Mouse (Mus musculus) neutrophil, adult 5-6 weeks (primary cell): ENCODE results near the gene Tbc1d2b. TPM values are rescaled to one million over a fixed set of nuclear protein-coding genes. Genes with fewer than 3 reads are reported as not detected.

Experiments used
- ATAC-seq: fragments of 151-379, 151-347 bp; 2 replicates; pipeline ENCODE4 v1.8.0; 2017; ENCODE audit warnings: mild to moderate bottlenecking, moderate TSS enrichment; ENCODE audit not compliant: insufficient number of reproducible peaks, poor library complexity, low FRiP score, severe bottlenecking; ENCODE audit errors: extremely low read depth
- total RNA-seq: library from RNA; stranded (forward); fragments of 200-1000 nt; gene quantifications from 2 replicates; pipeline ENCODE4 v1.2.3, GENCODE M21; 2017

Tbc1d2b gene
- total RNA-seq, 1 experiment from 2014 or later = 29.6 TPM

GRCm38 (mm10) chr9:90266926-90267325 lies 3.7 kb downstream of the Tbc1d2b start:
- ATAC-seq = no peak

GRCm38 (mm10) chr9:90266059-90266458 lies 4.5 kb downstream of the Tbc1d2b start:
- ATAC-seq = no peak

GRCm38 (mm10) chr9:90265322-90266039 lies 5.1 kb downstream of the Tbc1d2b start:
- ATAC-seq = no peak

DNA sequence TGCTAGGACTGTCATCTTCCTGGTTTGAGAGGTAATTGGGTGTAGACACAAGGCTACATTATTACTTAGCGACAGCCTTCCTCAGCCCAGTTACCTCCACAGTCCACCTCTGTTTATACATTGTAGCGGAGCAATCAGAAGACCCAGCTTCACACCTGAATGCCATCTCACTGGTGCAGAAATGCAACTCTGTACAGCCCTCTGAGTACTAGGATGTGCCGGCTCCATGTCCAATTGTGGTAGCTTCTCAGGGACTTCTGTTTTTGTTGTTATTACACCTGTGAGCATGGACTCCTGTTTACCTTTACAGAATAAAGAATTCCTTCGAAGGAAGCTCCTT lies 7.3 kb downstream of the Tbc1d2b start:
- no peak for ATAC-seq

DNA sequence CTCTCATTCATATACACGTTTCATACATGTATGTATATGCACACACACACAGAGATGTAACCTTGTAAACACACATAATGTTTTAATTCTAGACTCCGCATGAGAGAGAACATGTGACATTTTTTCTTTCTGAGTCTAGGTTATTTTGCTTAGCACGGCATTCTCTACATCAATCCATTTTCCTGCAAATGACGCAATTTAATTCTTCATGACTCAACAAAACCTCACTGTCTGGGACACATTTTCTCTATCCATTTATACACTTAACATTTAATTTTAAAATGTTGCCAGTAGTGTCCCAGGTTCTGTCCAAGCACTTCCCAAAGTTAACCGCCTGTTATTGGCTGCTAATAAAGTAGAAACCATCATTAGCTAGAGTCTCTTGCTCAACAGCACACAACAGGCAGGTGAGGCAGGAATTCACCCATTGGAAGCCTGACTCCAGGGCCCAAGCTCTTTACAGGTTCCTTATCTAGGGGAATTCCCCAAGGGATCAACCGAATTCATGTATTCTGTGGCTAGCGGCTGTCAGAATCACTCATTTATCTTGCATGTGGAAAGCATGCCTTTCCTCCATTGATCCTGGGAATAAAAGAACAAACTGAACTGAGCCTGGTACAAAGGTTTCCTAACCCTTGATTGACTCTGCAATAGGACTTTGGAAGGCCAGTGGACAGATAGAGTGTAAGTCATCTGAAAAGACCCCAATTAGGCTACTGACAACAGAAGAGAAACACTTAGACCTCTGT lies 7.8 kb downstream of the Tbc1d2b start:
- ATAC-seq = no peak

- ATAC-seq = no peak
Observed at GRCm38 (mm10) chr9:90262063-90262462, 8.5 kb downstream of the Tbc1d2b start.

DNA sequence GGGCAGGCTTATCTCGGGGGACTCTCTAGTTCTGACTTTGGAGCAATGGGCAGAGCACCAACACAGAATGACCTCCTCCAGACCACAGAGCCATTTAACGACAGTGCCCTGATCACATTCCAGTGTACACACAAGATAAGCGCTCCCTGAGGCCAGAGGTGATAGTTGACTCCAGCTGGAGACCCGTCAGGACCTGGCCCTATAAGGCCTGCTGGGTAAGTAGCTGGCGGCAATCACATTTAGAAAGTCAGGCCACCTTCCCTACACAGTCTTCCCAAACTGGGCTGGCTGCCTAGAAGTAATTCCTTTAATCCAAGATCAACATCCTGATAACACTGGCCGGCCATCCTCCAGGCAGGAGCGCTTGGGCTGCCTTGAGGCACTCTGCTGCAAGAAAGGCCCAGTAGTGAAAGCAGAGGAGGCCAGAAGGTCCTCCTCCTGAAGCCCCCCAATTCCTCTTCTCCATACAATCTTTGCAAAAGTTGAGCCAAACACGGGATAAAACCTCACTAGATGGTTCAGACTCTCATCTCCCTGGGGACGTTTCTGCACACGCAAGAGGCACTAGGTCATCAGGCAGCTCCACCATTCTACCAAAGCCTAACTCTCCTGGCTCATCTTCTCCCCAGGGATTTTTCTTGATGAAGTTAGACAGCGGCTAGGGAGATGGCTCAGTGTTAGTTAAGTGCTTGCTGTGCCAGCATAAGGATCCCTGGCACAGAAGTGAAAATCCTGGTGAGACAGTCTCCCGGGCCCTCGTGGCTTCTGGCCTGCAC lies 9.8 kb downstream of the Tbc1d2b start:
- ATAC-seq = no peak

- ATAC-seq = no peak
Observed at GRCm38 (mm10) chr9:90260079-90260478, 10.5 kb downstream of the Tbc1d2b start.

GRCm38 (mm10) chr9:90259400-90259950 lies 11.1 kb downstream of the Tbc1d2b start:
- no peak for ATAC-seq

DNA sequence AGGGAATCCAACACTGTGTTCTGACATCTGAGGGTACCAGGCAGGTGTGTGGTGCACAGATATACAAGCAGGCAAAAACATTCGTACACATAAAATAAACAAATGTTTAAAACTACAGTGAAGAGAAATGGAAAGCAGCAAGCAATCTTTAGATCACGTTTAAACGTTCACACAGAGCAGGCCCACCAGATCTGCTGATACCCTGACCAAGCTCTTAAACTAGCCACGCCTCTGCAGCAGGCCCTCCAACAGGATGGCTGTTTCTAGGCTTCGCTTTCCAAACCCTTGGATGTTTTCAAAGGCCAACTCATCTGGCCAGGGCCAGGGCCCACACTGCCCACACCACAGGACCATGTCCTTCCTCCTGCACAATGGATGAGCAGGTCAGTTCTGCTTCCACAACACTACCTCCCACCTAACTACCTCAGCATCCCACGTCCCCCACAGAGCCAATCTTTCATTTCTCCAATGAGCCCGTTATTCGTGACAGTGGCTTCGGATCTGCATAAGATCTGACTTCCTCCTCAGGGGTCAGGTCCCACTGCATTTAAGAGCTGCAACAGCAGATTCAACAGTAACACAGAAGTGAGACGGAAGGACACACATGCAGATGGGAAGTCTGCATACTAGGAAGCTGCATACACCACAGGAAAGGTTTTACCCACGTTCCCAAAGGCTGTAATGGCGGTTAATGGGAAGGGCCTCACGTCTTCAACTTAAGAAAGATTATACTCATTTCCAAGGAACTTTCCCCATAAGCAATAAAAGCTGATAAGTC lies 12.7 kb downstream of the Tbc1d2b start:
- ATAC-seq = no peak

DNA sequence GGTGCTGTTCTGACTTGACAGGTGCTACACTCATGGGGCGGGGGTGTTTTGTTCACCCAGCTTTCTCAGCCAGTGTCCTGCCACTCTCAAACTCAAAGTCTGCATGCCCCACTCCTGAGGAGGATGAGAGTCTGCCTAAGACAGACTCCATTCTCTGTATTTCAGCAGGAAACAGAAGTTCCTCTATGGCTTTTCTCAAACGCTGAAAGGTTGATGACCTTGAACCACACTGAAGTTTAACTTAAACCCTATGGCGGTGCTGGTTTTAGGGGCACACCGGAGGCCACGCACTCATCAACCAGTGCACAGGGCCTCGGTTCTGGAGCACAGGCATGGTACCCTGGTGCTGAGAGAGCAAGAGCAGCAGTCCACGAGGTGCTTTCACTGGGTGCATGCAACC lies 13.4 kb downstream of the Tbc1d2b start:
- ATAC-seq = no peak

DNA sequence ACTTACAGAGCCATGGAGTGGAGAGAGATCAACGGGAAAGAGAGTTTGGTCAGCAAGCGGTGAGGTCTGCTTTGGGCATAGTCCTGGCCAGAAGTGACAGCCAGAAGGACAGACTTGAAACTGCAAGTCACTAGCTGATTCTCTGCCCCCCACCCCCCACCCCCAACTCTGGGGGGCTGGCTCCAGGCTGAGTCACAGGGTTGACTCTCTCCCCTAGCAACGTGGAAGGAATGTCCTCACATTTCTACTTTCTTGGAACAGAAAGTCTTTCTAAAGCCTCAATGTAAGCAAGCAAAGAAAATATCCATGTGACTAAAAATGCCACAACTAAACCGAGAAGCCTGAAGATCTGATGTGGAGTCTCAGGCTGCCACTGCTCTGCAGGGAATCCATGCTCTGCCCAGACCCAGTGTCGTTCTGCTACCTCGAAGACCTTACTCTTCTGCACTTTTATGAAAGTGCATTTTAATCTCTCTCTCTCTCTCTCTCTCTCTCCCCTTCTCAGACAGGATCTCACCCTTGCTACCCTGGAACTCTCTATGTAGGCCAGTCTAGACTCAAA lies 14.7 kb downstream of the Tbc1d2b start:
- no peak for ATAC-seq

DNA sequence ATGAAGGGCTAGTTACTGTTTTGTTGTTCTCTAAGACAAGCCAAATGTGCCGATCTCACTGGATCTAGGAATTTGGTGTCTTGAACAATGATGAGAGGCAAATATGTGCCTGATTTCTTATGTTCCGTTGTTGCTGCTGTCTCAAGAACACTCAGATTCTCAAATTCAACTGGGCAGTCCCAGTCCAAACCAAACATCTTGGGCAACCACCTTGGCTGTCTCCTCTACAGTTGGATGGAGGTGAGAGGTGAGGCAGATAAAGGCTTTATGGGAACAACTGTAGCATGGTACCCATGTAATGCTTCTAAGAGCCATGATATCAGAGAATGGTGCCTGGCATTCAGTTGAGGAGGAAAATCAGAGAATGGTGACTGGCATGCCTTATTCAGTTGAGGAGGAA lies 17.4 kb downstream of the Tbc1d2b start:
- ATAC-seq = no peak

- ATAC-seq = no peak
Observed at GRCm38 (mm10) chr9:90250964-90251750, 19.4 kb downstream of the Tbc1d2b start.

DNA sequence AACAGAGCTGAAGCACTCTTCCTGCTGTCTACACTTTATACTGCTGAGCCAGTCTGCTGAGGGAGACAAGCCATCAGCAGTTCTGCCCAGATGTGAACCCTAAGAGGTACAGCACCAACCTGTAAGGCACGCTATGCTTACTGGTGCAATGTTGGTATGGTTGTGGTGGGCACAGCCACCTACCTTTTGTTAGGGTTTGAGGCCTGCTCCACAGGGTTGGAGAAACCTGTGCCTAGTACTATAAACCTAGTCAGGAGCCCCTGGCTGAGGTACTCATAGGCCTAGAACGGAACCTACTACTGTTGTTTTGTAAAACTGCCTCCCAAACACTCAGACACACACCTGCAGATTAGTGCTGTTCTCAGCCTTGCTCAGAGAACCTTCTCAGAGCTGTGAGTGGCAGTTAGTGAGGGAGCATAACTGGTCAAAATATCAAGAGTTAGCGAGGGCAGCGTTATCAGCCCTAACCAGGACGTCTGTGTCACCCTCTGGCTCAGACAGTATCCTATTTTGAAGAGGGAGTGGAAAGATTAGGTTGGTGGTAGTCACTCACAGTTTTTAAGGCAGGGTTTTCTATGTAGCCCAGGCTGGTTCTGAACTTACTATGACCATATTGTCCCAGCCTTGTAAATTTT lies 20.3 kb downstream of the Tbc1d2b start:
- ATAC-seq = no peak

GRCm38 (mm10) chr9:90249036-90249435 lies 21.6 kb downstream of the Tbc1d2b start:
- ATAC-seq = no peak

GRCm38 (mm10) chr9:90248326-90248725 lies 22.3 kb downstream of the Tbc1d2b start:
- no peak for ATAC-seq
